Mouse (Mus musculus) heart, embryonic 10.5 days (tissue): ENCODE measurements around the gene Tor1aip2. TPM values are rescaled to one million over a fixed set of nuclear protein-coding genes. Genes with fewer than 3 reads are reported as not detected.
A peak's percentile ranks its signal among the peaks of the same experiment; 100 is the strongest.

Experiments
- DNase-seq: peaks from one replicate; pipeline ENCODE4 v3.0.0-alpha.2; 2017; ENCODE audit warnings: low spot score
- H3K27ac ChIP-seq: fragments of 300-500 bp; sonication (generic); 2 replicates; pipeline ENCODE4 v1.5.1; 2016; ENCODE audit warnings: mild to moderate bottlenecking
- H3K27me3 ChIP-seq: fragments of 300-500 bp; sonication (generic); 2 replicates; pipeline ENCODE4 v1.6.1; 2016; ENCODE audit warnings: mild to moderate bottlenecking; ENCODE audit not compliant: poor library complexity, insufficient read depth, severe bottlenecking
- H3K36me3 ChIP-seq: fragments of 300-500 bp; sonication (generic); 2 replicates; pipeline ENCODE4 v1.6.1; 2016; ENCODE audit warnings: mild to moderate bottlenecking, moderate library complexity
- H3K4me1 ChIP-seq: fragments of 300-500 bp; sonication (generic); 2 replicates; pipeline ENCODE4 v1.6.1; 2016; ENCODE audit warnings: mild to moderate bottlenecking
- H3K4me3 ChIP-seq: fragments of 300-500 bp; sonication (generic); 2 replicates; pipeline ENCODE4 v1.5.1; 2016; ENCODE audit warnings: mild to moderate bottlenecking, moderate library complexity
- H3K9me3 ChIP-seq: fragments of 300-500 bp; sonication (generic); 2 replicates; pipeline ENCODE4 v1.6.1; 2016; ENCODE audit warnings: mild to moderate bottlenecking, moderate library complexity
- WGBS: fragments of 180-500 bp; shearing (Covaris S2); methylation state at CpG from one replicate; pipeline ENCODE4 v1.1.7; 2016; 5-methylcytosine and 5-hydroxymethylcytosine counted together
- polyA plus RNA-seq: library from polyadenylated mRNA; unstranded; fragments of >200 nt; fragmentation: Nextera tagmentation; extraction: Ambion mirVana; gene quantifications from 2 replicates; pipeline ENCODE4 v1.2.1, GENCODE M21; 2016

Gene Tor1aip2
- polyA plus RNA-seq, 1 experiment from 2014 or later, result 108 TPM

DNA sequence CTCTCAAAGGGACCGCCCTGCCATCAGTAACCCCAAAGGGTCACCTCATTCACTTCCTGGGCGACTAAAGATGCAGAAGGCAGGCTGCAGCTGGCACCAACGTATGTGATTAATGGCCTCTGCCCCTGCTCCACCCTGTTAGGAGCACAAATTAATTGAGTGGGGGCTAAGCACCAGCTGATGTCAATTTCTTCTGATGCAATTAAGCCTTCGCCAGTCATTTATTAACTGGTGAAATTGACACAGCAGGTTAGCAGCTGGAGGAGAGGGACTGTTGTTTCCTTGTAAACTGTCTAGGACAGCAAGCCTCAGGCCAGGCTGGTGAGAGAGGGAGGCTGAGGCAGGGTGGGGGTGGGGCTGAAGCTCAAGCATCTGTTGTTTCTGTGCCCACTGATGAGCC, 54.8 kb downstream of the Tor1aip2 start:
- H3K4me1 ChIP-seq, result peaks cover 4% of the 10 kb centered on the region; the same call in 1 of the 2 replicates
- WGBS, result 81% methylated on average over 4 of the region's 4 CpGs

DNA sequence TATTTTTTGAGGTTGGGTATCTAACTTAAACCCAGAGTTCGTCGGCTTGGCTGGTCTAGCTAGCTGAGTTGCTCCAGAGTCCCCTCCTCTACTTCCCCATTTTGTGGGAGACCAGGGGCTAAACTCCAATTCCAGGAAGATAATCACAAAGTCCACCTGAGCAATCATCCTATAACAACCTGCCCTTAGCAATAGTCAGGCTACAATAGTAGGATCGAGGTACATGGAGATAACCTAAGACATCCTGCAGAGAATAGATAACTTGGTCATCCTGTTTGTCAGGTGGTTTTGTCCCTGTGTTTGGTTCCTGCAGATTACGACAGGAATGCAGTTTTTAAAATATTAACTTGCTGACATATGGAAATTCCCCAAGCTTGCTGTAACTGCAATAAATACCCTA, 56.6 kb downstream of the Tor1aip2 start:
- no peak for DNase-seq
- 70% methylated on average over 4 of the region's 4 CpGs for WGBS
- peaks cover 4% of the 10 kb centered on the region; the same call in 1 of the 2 replicates for H3K4me1 ChIP-seq
- no peaks in the 10 kb centered on the region for H3K36me3 ChIP-seq
- no peaks in the 10 kb centered on the region for H3K9me3 ChIP-seq
- 0 out of 2 replicates have a peak, but pooled peaks cover 9% of the 10 kb centered on the region for H3K27me3 ChIP-seq
- H3K4me3 ChIP-seq, result no peak overlapping the region
- H3K27ac ChIP-seq, result no peak overlapping the region

More for the DNA sequence above, 54.8 kb downstream of the Tor1aip2 start:
- Histone ChIP-seq H3K27me3 (0 out of 2 replicates have a peak, but pooled peaks cover 9% of the 10 kb centered on the region), H3K4me3 (no peak overlapping the region), H3K36me3 (no peaks in the 10 kb centered on the region), H3K27ac (no peak overlapping the region), H3K9me3 (no peaks in the 10 kb centered on the region)
- no peak for DNase-seq

- Histone ChIP-seq H3K4me1 (peaks cover 5% of the 10 kb centered on the region; the same call in 1 of the 2 replicates), H3K36me3 (no peaks in the 10 kb centered on the region; the same call in 1 of the 2 replicates), H3K27ac (no peak overlapping the region), H3K9me3 (no peaks in the 10 kb centered on the region; the same call in 1 of the 2 replicates), H3K27me3 (no peaks in the 10 kb centered on the region), H3K4me3 (no peak overlapping the region)
- no peak for DNase-seq
- 69% methylated on average over 2 of the region's 2 CpGs for WGBS
Observed at GRCm38 (mm10) chr1:156103763-156104162, 68.6 kb downstream of the Tor1aip2 start.

- no peaks in the 10 kb centered on the region for H3K27me3 ChIP-seq
- no peak for DNase-seq
- peaks cover 6% of the 10 kb centered on the region; the same call in 1 of the 2 replicates for H3K4me1 ChIP-seq
- no peaks in the 10 kb centered on the region; the same call in 1 of the 2 replicates for H3K36me3 ChIP-seq
- no peak overlapping the region for H3K4me3 ChIP-seq
- H3K27ac ChIP-seq, result no peak overlapping the region
- 81% methylated on average over 2 of the region's 2 CpGs for WGBS
- H3K9me3 ChIP-seq, result no peaks in the 10 kb centered on the region; the same call in 1 of the 2 replicates
Observed at GRCm38 (mm10) chr1:156105381-156105780, 70.2 kb downstream of the Tor1aip2 start.

- Histone ChIP-seq H3K27ac (no peak overlapping the region), H3K4me1 (peaks cover 10% of the 10 kb centered on the region; the same call in 1 of the 2 replicates), H3K9me3 (no peaks in the 10 kb centered on the region), H3K4me3 (no peak overlapping the region), H3K36me3 (no peaks in the 10 kb centered on the region), H3K27me3 (no peaks in the 10 kb centered on the region)
- 86% methylated on average over 2 of the region's 2 CpGs for WGBS
- DNase-seq, result no peak
Observed at GRCm38 (mm10) chr1:156107424-156107823, 72.2 kb downstream of the Tor1aip2 start.

GRCm38 (mm10) chr1:156108400-156108799, 73.2 kb downstream of the Tor1aip2 start:
- H3K27me3 ChIP-seq, result no peaks in the 10 kb centered on the region
- H3K9me3 ChIP-seq, result no peaks in the 10 kb centered on the region
- H3K4me3 ChIP-seq, result no peak overlapping the region
- H3K36me3 ChIP-seq, result no peaks in the 10 kb centered on the region
- DNase-seq, result no peak
- H3K27ac ChIP-seq, result no peak overlapping the region
- H3K4me1 ChIP-seq, result peaks cover 10% of the 10 kb centered on the region; the same call in 1 of the 2 replicates
- 50% methylated on average over 10 of the region's 10 CpGs for WGBS

- Histone ChIP-seq H3K9me3 (no peaks in the 10 kb centered on the region), H3K4me1 (peaks cover 22% of the 10 kb centered on the region), H3K4me3 (no peak overlapping the region), H3K27ac (no peak overlapping the region), H3K36me3 (no peaks in the 10 kb centered on the region), H3K27me3 (no peaks in the 10 kb centered on the region)
- 68% methylated on average over 9 of the region's 9 CpGs for WGBS
- DNase-seq, result no peak
Observed at GRCm38 (mm10) chr1:156111090-156111489, 75.9 kb downstream of the Tor1aip2 start.

DNA sequence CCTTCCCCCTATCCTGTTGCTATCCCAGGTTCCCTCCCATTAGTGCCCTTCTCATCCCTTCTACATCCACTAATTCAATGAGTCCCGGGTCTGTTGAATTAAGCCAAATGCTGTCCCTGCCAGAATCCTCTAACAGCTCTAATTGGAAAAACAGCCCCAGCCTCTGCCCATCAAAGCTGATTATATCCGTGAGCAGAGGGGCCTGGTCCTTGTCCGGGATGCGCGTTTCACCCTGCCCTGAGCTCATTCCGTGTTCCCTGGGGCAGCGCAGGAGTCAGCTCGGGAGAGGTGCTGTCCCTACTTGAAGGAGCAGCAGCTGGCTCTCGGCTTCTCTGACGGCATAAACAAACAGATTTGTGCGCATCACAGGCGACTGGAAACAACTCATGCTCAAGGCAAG, 76.5 kb downstream of the Tor1aip2 start:
- no peaks in the 10 kb centered on the region for H3K9me3 ChIP-seq
- 0 out of 2 replicates have a peak overlapping the region, but pooled peaks have one; percentile 13 for H3K4me3 ChIP-seq
- no peaks in the 10 kb centered on the region for H3K27me3 ChIP-seq
- 31% methylated on average over 12 of the region's 12 CpGs for WGBS
- no peaks in the 10 kb centered on the region for H3K36me3 ChIP-seq
- no peak overlapping the region for H3K27ac ChIP-seq
- H3K4me1 ChIP-seq, result peaks cover 26% of the 10 kb centered on the region
- DNase-seq, result no peak

DNA sequence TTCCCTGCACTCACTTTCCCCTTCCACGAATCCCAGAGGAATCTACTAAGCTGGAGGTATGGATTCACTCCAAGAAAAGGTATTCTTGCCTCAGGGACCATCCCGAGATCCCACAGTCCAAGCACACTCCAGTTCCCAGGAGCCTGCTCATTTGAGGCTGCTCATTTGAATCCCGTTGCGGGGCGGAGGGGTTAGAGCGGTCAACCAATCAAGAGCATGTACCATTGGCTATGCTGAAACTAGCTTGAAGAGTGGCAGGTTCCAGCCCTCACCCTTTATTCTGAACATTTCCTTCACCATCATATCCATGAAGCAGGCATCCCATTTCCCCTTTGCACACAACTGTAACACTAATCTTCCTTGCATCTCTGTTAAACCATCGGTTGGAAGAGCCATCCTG, 76.9 kb downstream of the Tor1aip2 start:
- no peak for DNase-seq
- WGBS, result 53% methylated on average over 7 of the region's 7 CpGs
- H3K36me3 ChIP-seq, result no peaks in the 10 kb centered on the region

DNA sequence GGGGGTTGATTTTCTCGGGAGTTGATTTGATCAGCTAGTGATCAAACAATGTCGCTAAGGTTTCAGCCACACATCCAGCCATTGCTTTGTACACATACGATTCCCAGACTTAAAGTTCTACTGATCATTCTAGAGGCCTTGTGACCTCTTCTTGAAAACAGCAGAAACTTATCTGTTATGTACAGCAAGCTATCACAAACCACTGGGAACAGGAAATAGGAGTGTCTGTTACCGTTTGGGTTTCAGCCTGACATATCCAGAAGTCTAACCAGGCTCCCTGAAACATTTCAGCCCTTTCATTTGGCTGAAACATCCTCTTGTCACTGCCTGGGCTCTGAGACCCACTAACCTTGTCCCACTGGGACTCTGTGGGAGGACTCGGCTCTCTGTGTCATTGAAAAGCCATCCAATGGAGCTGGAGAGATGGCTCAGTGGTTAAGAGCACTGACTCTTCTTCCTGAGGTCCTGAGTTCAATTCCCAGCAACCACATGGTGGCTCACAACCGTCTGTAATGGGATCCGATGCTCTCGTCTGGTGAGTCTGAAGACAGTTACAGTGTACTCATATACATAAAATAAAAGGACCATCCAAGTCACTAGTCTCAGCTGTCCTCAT, 78.8 kb downstream of the Tor1aip2 start:
- Histone ChIP-seq H3K27ac (peak overlapping the region; percentile 16; the same call in 1 of the 2 replicates), H3K27me3 (no peaks in the 10 kb centered on the region), H3K4me1 (peaks cover 25% of the 10 kb centered on the region), H3K36me3 (no peaks in the 10 kb centered on the region), H3K9me3 (no peaks in the 10 kb centered on the region), H3K4me3 (no peak overlapping the region)
- no peak for DNase-seq
- 62% methylated on average over 8 of the region's 8 CpGs for WGBS

More for the DNA sequence above, 76.9 kb downstream of the Tor1aip2 start:
- Histone ChIP-seq H3K4me3 (no peak overlapping the region), H3K27me3 (no peaks in the 10 kb centered on the region), H3K27ac (no peak overlapping the region), H3K4me1 (peaks cover 31% of the 10 kb centered on the region), H3K9me3 (no peaks in the 10 kb centered on the region)

- no peaks in the 10 kb centered on the region for H3K27me3 ChIP-seq
- H3K9me3 ChIP-seq, result no peaks in the 10 kb centered on the region
- H3K27ac ChIP-seq, result no peak overlapping the region
- no peak overlapping the region for H3K4me3 ChIP-seq
- no peaks in the 10 kb centered on the region for H3K36me3 ChIP-seq
- DNase-seq, result no peak
- 17% methylated on average over 3 of the region's 3 CpGs for WGBS
- H3K4me1 ChIP-seq, result peaks cover 21% of the 10 kb centered on the region
Observed at GRCm38 (mm10) chr1:156116770-156117169, 81.6 kb downstream of the Tor1aip2 start.
